Mouse (Mus musculus) B cell, adult 62 days (primary cell): ENCODE results near the gene Tas2r138. TPM values are rescaled to one million over a fixed set of nuclear protein-coding genes. Genes with fewer than 3 reads are reported as not detected.

ENCODE experiments used
- total RNA-seq: library from RNA; stranded (reverse); gene quantifications from 4 replicates; pipeline ENCODE4 v1.2.4, GENCODE M21; 2023

The Tas2r138 gene
- total RNA-seq, result not detected in 4 replicates

GRCm38 (mm10) chr6:40613260-40613852 lies at the start of gene Tas2r138:
TSS of gene Tas2r138 (minus strand) at chr6:40613310.

DNA sequence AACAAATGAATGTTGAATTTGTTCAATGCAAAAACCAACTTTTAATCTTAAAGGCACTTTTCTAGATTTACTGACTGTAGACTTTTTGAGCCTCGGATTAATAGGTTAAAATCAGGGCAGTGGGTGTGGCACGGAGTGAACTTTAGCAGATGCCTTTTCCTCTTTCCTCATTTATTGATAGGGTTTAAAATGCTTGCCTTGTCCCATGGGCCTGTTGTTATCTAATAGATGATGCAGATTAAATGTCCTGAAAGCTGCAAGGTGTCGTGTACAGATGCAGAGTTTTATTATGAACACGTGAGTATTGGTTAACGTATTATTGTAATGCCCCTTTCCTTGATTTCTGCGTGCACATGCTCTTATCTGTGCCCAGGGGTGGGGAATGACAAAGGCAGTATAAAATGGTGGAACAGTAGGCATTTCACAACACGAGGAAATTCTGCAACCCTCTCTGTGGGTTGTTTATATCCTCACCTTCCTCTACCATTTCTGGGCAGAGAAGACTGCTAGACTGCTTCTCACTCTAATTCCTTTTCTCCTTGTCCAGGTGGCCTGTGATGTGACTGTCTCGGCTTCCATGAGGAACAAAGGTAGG lies 15.4 kb upstream of the Tas2r138 start, which contains the start of gene Mgam:
Mgam (plus strand) TSS at position 426 of the 595 bp plus-strand sequence.

DNA sequence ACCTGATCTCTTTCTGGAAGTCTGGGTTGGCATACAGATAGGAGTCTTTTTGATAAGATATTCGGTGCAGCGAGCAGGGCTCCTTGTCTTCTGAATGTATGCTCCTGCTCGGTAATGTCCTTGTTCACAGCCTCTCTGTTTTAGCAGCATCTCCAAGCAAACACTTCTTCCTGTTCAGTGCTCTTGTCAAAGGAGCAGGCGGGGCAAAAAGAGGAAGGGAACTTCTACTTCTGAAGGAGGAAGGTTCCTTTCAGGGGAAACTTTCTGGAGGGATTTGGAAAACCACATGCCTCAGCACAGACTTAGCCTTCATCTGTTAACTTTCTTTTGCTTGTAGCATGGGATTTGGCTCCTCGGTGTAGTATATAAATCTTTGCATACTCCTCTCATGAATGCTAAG lies 27.5 kb downstream of the Tas2r138 start, which contains the start of gene Clec5a:
Clec5a (minus strand) TSS at position 177 of the 400 bp plus-strand sequence.

GRCm38 (mm10) chr6:40569187-40569586 lies 43.9 kb downstream of the Tas2r138 start, which contains the start of gene Olfr460:
TSS of gene Olfr460 (plus strand) at chr6:40569487.

Other genes with a start within 250 kb of the Tas2r138 start
- 12.9 to 16.7 TPM (median 14.0 TPM) in 4 replicates for gene E330009J07Rik, start 177.2 kb downstream of the Tas2r138 start, total RNA-seq
- gene Wee2, start 174.2 kb downstream of the Tas2r138 start, total RNA-seq, result not detected in 4 replicates
- 106 to 125 TPM (median 111 TPM) in 4 replicates for gene Ssbp1, start 142.0 kb downstream of the Tas2r138 start, total RNA-seq
- 0.57 to 1.4 TPM (median 0.76 TPM) in 3 of 4 replicates, not detected in the other for gene Tas2r137, start 122.1 kb downstream of the Tas2r138 start, total RNA-seq
- not detected in 4 replicates for gene Tas2r108, start 119.8 kb downstream of the Tas2r138 start, total RNA-seq
- gene Prss37, start 93.8 kb downstream of the Tas2r138 start, total RNA-seq, result not detected in 4 replicates
- gene Olfr461, start 58.3 kb downstream of the Tas2r138 start, total RNA-seq, result not detected in 4 replicates
- gene Olfr460, start 43.8 kb downstream of the Tas2r138 start, total RNA-seq, result not detected in 4 replicates
- not detected in 4 replicates for gene Clec5a, start 27.5 kb downstream of the Tas2r138 start, total RNA-seq
- not detected in 4 replicates for gene Mgam, start 15.5 kb upstream of the Tas2r138 start, total RNA-seq